Comparison of ENCODE assay signal across 22 mouse cellular contexts in genomic region chr5:4341956-4342355, GRCm38 (mm10).
A peak's percentile ranks its signal among the peaks of the same experiment; 100 is the strongest.
DNase-seq lines count a peak whose midpoint lies in the region; ATAC-seq lines count a peak whose summit lies in the region.
"Had no signal": no experiment of that assay in that cellular context is flagged by ENCODE, and none has a peak within 500 bp of the region (broad histone marks: within the 10 kb centered on the region; RNA-seq: fewer than 3 reads in every experiment).

No protein-coding gene starts in this region.

- ATAC-seq in megakaryocyte-erythroid progenitor cell, adult 5-6 weeks (replicated peaks; ENCODE audit: low FRiP score, low TSS enrichment, poor library complexity, severe bottlenecking), result no peak
- ATAC-seq: forebrain, embryonic 14.5 days; inflammation-experienced regulatory T-cells, adult 6 months; midbrain, embryonic 15.5 days had no signal

- intact Hi-C loops in heart, postnatal 36 days (cut with DNase I), result no loop called here
- intact Hi-C loops in left cerebral cortex, postnatal 4 days (cut with DNase I), result no loop called here

- DNase-seq in heart, adult 11 months, result peak; percentile 50
- no peak for DNase-seq in heart, postnatal 36 days
- peak; percentile 3 for DNase-seq in left cerebral cortex, postnatal 4 days
- no peak for DNase-seq in left cerebral cortex, adult 11 months (ENCODE audit: low spot score)
- DNase-seq in brain, adult 2 months (ENCODE audit: low read depth, low spot score), result peak; percentile 9
- DNase-seq in cerebellum, adult 9-11 months, result peak; percentile 11
- no peak for DNase-seq in layer of hippocampus, adult 8-10 months (ENCODE audit: low spot score in 2 of 2)
- DNase-seq: adrenal gland, postnatal 36 days; B cell, adult 2 months; embryo, embryonic 11 days; gastrocnemius, postnatal 14 days; heart, postnatal 14 days; kidney, adult 18-20 months; kidney, postnatal 25 days; liver, embryonic 13.5 days; lung, adult 18-20 months; right cerebral cortex, postnatal 25 days; thymus, postnatal 14 days had no signal

Comparison
In these comparisons a context has a peak if more than half of its experiments do, and no peak if none do; other contexts are left out.
1. DNase-seq: peak in heart, adult 11 months (single experiment), left cerebral cortex, postnatal 4 days (single experiment), brain, adult 2 months (single experiment) and cerebellum, adult 9-11 months (single experiment); none in heart, postnatal 36 days (0 of 2), left cerebral cortex, adult 11 months (single experiment) and layer of hippocampus, adult 8-10 months (0 of 2).